Mouse (Mus musculus): ENCODE data around the gene H2-Q6.
"Not testable (repeated sequence)": the region's sequence is repeated elsewhere in the genome, so short reads cannot be mapped to it uniquely, and the experiment has no call there.

DNA sequence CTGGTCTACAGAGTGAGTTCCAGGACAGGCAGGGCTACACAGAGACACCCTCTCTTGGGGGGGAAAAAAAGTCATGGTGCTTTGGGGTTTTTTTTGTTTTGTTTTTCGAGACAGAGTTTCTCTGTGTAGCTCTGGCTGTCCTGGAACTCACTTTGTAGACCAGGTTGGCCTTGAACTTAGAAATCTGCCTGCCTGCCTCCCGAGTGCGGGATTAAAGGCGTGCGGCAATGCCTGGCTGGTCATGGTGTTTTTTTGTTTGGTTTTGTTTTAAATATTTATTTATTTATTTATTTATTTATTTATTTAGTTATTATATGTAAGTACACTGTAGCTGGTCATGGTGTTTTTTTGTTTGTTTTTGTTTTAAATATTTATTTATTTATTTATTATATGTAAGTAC is 2.3 kb upstream of the H2-Q6 start:
- not testable (repeated sequence) for TF ChIP-seq MAX (IDR thresholded peaks at IDR 0.05); CTCF (IDR thresholded peaks at IDR 0.05; ENCODE audit: control insufficient read depth, insufficient read depth, insufficient read length); CEBPB (IDR thresholded peaks at IDR 0.05; ENCODE audit: low read depth); USF1 (IDR thresholded peaks at IDR 0.05; ENCODE audit: low read depth); MYOG (IDR thresholded peaks at IDR 0.05; ENCODE audit: control insufficient read depth, extremely low read depth, insufficient read length); FOSL1 (IDR thresholded peaks at IDR 0.05; ENCODE audit: insufficient read depth, low read length, poor library complexity, severe bottlenecking)

All from C2C12 (cell line).